Mouse (Mus musculus): ENCODE measurements around the gene Oasl2.

GRCm38 (mm10) chr5:114877487-114877886, 19.2 kb upstream of the Oasl2 start:
- TF ChIP-seq POLR2A (IDR thresholded peaks at IDR 0.05; ENCODE audit: low read depth, low read length), result no peak
- TF ChIP-seq CTCF (IDR thresholded peaks at IDR 0.05; ENCODE audit: extremely low read depth, insufficient read length, insufficient replicate concordance, low read depth, low read length), result no peak

All from small intestine, adult 2 months (tissue).